Mouse (Mus musculus): ENCODE results near the gene Ces4a. TPM values are rescaled to one million over a fixed set of nuclear protein-coding genes. Genes with fewer than 3 reads are reported as not detected.
"Not testable (repeated sequence)": the region's sequence is repeated elsewhere in the genome, so short reads cannot be mapped to it uniquely, and the experiment has no call there.

Ces4a gene
- total RNA-seq, 2 experiments from 2014 or later: not detected

- intact Hi-C loops (cut with DNase I): no loop called here
These were observed 32.8 kb downstream of the Ces4a start for GRCm38 (mm10) chr8:105164272-105164902.

DNA sequence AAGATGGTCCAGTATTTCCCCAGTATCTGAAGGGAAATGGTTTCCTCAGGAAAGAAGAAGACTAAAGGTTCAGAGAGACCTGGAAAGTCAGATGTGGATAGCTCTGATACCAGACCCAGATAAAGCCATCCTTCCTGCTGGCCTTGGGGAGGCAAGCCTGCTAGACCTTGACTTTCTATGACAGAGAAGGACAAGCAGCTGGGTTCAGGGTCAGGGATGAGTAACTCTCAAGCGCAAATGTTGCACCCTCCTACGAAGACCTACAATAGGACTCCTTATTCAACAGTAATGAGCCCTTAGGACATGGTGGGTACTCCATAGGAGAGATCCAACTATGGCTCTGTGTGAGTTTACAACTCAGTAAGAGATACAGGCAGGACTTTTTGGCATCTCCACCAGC is 33.6 kb downstream of the Ces4a start:
- no peak for DNase-seq (ENCODE audit: extremely low spot score in 1 of 2, low spot score in 2 of 2)
- intact Hi-C loops (cut with DNase I): no loop called here

More at GRCm38 (mm10) chr8:105164272-105164902, 32.8 kb downstream of the Ces4a start:
- DNase-seq (ENCODE audit: extremely low spot score in 1 of 2, low spot score in 2 of 2): no peak

- DNase-seq (ENCODE audit: extremely low spot score in 1 of 2, low spot score in 2 of 2): no peak
- intact Hi-C loops (cut with DNase I): no loop called here
These were observed 35.5 kb downstream of the Ces4a start for GRCm38 (mm10) chr8:105167116-105167515.

DNA sequence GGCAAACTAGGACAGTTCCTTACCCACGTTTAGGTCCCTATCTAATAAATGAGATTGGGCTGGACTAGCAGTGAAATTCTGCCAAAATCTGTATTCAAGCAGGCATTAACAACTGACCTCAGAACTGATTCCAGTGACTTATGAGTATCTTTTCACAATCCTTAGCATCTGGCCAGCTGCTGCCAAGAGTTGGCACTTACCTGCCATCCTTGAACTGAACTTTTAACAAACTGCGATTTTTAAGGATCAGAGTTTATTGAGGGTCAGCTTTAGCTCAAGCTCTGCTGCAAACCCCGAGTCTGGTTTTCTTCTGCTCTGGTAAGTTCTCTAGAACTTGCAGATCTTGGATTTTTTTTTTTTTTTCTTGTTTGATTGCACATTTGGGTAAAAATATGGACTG is 38.0 kb downstream of the Ces4a start:
- intact Hi-C loops (cut with DNase I): no loop called here
- DNase-seq (ENCODE audit: extremely low spot score in 1 of 2, low spot score in 2 of 2): no peak

GRCm38 (mm10) chr8:105170041-105170380 is 38.4 kb downstream of the Ces4a start:
- intact Hi-C loops (cut with DNase I): loop anchor here (5.0 kb wide), 1 partner anchor 47 kb away; no protein-coding TSS in a partner anchor
- DNase-seq (ENCODE audit: extremely low spot score in 1 of 2, low spot score in 2 of 2): no peak

- intact Hi-C loops (cut with DNase I): loop anchor here (5.0 kb wide), 1 partner anchor 47 kb away; no protein-coding TSS in a partner anchor
These were observed 38.9 kb downstream of the Ces4a start, which contains the start of gene Cbfb for GRCm38 (mm10) chr8:105170381-105171115. Gene Cbfb, plus strand, starts transcription at chr8:105170674.

GRCm38 (mm10) chr8:105171116-105172002 is 39.8 kb downstream of the Ces4a start:
- peak; percentile 28 to 84 for DNase-seq (ENCODE audit: extremely low spot score in 1 of 2, low spot score in 2 of 2)
- intact Hi-C loops (cut with DNase I): loop anchor here (5.0 kb wide), 1 partner anchor 46 kb away; no protein-coding TSS in a partner anchor

More at GRCm38 (mm10) chr8:105170381-105171115, 38.9 kb downstream of the Ces4a start, which contains the start of gene Cbfb:
- DNase-seq (ENCODE audit: extremely low spot score in 1 of 2, low spot score in 2 of 2): peak; percentile 93 to 97

GRCm38 (mm10) chr8:105172003-105172362 is 40.4 kb downstream of the Ces4a start:
- no peak for DNase-seq (ENCODE audit: extremely low spot score in 1 of 2, low spot score in 2 of 2)
- intact Hi-C loops (cut with DNase I): loop anchor here (5.0 kb wide), 1 partner anchor 45 kb away; no protein-coding TSS in a partner anchor

DNA sequence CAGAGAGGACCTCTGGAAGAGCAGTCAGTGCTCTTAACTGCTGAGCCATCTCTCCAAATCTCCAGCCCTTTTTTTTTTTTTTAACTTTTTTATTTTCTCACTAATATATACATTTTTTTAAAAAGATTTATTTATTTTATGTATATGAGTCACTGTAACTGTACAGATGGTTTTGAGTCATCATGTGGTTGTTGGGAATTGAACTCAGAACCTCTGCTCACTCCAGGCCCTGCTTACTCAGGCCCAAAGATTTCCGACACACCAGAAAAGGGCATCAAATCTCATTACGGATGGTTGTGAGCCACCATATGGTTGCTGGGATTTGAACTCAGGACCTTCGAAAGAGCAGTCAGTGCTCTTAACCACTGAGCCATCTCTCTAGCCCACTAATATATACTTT is 43.7 kb downstream of the Ces4a start:
- intact Hi-C loops (cut with DNase I); DNase-seq (ENCODE audit: extremely low spot score in 1 of 2, low spot score in 2 of 2): not testable (repeated sequence)

- DNase-seq (ENCODE audit: extremely low spot score in 1 of 2, low spot score in 2 of 2): no peak
- intact Hi-C loops (cut with DNase I): no loop called here
These were observed 46.7 kb downstream of the Ces4a start for GRCm38 (mm10) chr8:105178211-105178800.

DNA sequence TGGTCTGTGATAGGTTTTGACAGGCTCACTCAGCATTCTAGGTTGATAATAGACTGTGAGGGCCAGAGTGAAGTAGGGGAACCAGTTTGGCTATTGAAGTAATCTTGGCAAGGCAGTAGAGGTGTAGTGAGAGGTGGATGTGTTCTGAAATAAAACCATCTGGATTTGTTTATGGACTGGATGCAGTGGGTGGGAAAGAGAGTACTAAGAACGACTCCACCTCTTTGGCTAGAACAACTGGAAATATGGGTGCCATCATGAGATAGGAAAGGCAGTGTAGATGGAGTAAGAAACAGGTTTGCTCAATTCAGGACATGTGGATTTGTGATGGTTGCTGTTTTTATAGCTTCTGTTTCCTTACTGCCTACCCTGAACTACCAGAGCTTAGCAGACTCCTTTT is 50.6 kb downstream of the Ces4a start:
- intact Hi-C loops (cut with DNase I): no loop called here
- DNase-seq (ENCODE audit: extremely low spot score in 1 of 2, low spot score in 2 of 2): no peak

- DNase-seq (ENCODE audit: extremely low spot score in 1 of 2, low spot score in 2 of 2): no peak
- intact Hi-C loops (cut with DNase I): no loop called here
These were observed 54.9 kb downstream of the Ces4a start for GRCm38 (mm10) chr8:105186467-105187005.

GRCm38 (mm10) chr8:105192182-105192581 is 60.6 kb downstream of the Ces4a start:
- DNase-seq (ENCODE audit: extremely low spot score in 1 of 2, low spot score in 2 of 2): no peak
- intact Hi-C loops (cut with DNase I): no loop called here

Other genes starting within 250 kb of the Ces4a start
- gene Ces2e, start 205.5 kb upstream of the Ces4a start, total RNA-seq (2021): under 1 TPM in 1 of 2 experiments, not detected in 1; 0.16 TPM
- not detected for gene Ces2f, start 184.4 kb upstream of the Ces4a start, total RNA-seq (2021)
- under 1 TPM; 0.20 to 0.39 TPM for gene Ces2g, start 170.1 kb upstream of the Ces4a start, total RNA-seq (2021)
- gene Ces2h, start 130.9 kb upstream of the Ces4a start, total RNA-seq (2021): not detected
- not detected for gene Ces3a, start 83.2 kb upstream of the Ces4a start, total RNA-seq (2021)
- gene Ces3b, start 48.0 kb upstream of the Ces4a start, total RNA-seq (2021): not detected
- 10 to 100 TPM; 20.9 to 23.0 TPM for gene Cbfb, start 38.9 kb downstream of the Ces4a start, total RNA-seq (2021)
- gene D230025D16Rik, start 93.3 kb downstream of the Ces4a start, total RNA-seq (2021): 10 to 100 TPM; 27.5 to 28.0 TPM
- 1 to 10 TPM; 3.0 to 3.8 TPM for gene B3gnt9, start 123.4 kb downstream of the Ces4a start, total RNA-seq (2021)
- 1 to 10 TPM; 5.5 to 5.8 TPM for gene Tradd, start 132.8 kb downstream of the Ces4a start, total RNA-seq (2021)
- under 1 TPM; 0.58 to 0.61 TPM for gene Fbxl8, start 132.8 kb downstream of the Ces4a start, total RNA-seq (2021)
- under 1 TPM; 0.34 to 0.75 TPM for gene Hsf4, start 138.0 kb downstream of the Ces4a start, total RNA-seq (2021)
- gene Nol3, start 144.3 kb downstream of the Ces4a start, total RNA-seq (2021): 1 to 10 TPM; 3.2 to 3.5 TPM
- gene 4931428F04Rik, start 158.1 kb downstream of the Ces4a start, total RNA-seq (2021): 10 to 100 TPM; 68.2 to 82.2 TPM
- gene Exoc3l, start 164.3 kb downstream of the Ces4a start, total RNA-seq (2021): 1 to 10 TPM; 4.2 to 4.3 TPM
- 10 to 100 TPM; 29.6 to 30.2 TPM for gene E2f4, start 165.9 kb downstream of the Ces4a start, total RNA-seq (2021)
- under 1 TPM; 0.41 to 0.83 TPM for gene Elmo3, start 173.8 kb downstream of the Ces4a start, total RNA-seq (2021)
- 1 to 10 TPM; 5.4 to 5.6 TPM for gene Lrrc29, start 194.5 kb downstream of the Ces4a start, total RNA-seq (2021)
- gene Tmem208, start 194.6 kb downstream of the Ces4a start, total RNA-seq (2021): 10 to 100 TPM; 47.4 to 47.9 TPM
- 1 to 10 TPM; 2.6 to 2.7 TPM for gene Fhod1, start 216.2 kb downstream of the Ces4a start, total RNA-seq (2021)
- 10 to 100 TPM; 25.7 to 27.7 TPM for gene Slc9a5, start 217.0 kb downstream of the Ces4a start, total RNA-seq (2021)
- gene Plekhg4, start 241.5 kb downstream of the Ces4a start, total RNA-seq (2021): 1 to 10 TPM; 2.2 to 3.7 TPM

All from left cerebral cortex, postnatal 10 days (tissue).